Mouse (Mus musculus) small intestine, adult 2 months (tissue): ENCODE measurements around the gene Kirrel3.

Experiments
- CTCF ChIP-seq: fragments of 200-500 bp; IDR thresholded peaks from 2 replicates; pipeline ENCODE4 v1.5.1; 2012; ENCODE audit warnings: low read depth, mild to moderate bottlenecking, control low read depth, inconsistent platforms, low read length, moderate library complexity, mixed read lengths; ENCODE audit not compliant: insufficient replicate concordance, insufficient read length; ENCODE audit errors: extremely low read depth
- POLR2A ChIP-seq: fragments of 200-500 bp; IDR thresholded peaks from 2 replicates; pipeline ENCODE4 v1.6.1; 2012; ENCODE audit warnings: low read depth, mild to moderate bottlenecking, control low read depth, inconsistent platforms, low read length, moderate library complexity

DNA sequence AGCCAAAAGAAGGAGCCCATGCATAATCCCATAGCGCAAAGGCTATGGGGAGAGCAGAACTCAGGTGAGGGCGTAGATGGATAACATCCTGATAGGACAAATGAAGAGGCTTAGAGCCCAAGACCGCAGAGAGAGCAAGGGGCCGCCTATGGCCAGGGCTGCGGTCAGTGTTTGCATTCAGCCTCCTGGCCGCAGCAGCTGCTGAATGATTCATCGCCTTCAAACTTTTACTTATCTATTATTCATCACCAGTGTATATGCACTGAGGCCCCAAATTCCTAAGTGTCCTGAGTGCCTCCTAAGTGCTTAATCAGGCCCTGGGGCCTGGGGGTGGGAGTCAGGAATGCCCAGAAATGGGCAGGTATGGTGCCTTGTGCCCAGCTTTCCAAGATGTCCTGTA lies 457.3 kb downstream of the Kirrel3 start:
- TF ChIP-seq POLR2A (no peak), CTCF (no peak)
